Mouse (Mus musculus) embryonic fibroblast, embryonic 13.5 days (primary cell): ENCODE results near the gene Gm26602. TPM values are rescaled to one million over a fixed set of nuclear protein-coding genes. Genes with fewer than 3 reads are reported as not detected.

Source experiments
- H3K27ac ChIP-seq: 2 replicates; pipeline ENCODE4 v1.5.1; 2012; ENCODE audit warnings: low read length, control low read depth, inconsistent platforms; ENCODE audit not compliant: insufficient read depth
- H3K4me1 ChIP-seq: 2 replicates; pipeline ENCODE4 v1.6.1; 2011; ENCODE audit warnings: low read length; ENCODE audit not compliant: control insufficient read depth, insufficient read depth
- H3K4me3 ChIP-seq: 2 replicates; pipeline ENCODE4 v1.5.1; 2011; ENCODE audit warnings: mild to moderate bottlenecking, control low read depth, low read length; ENCODE audit not compliant: insufficient read depth
- CTCF ChIP-seq: IDR thresholded peaks from 2 replicates; pipeline ENCODE4 v1.5.1; 2011; ENCODE audit warnings: mild to moderate bottlenecking, control low read depth, low read length, moderate library complexity, borderline replicate concordance; ENCODE audit not compliant: insufficient read depth
- POLR2A ChIP-seq: IDR thresholded peaks from 2 replicates; pipeline ENCODE4 v1.6.1; 2011; ENCODE audit warnings: low read depth, mild to moderate bottlenecking, control low read depth, low read length, moderate library complexity
- polyA plus RNA-seq: library from polyadenylated mRNA; stranded (reverse); fragments of >200 nt; gene quantifications from 2 replicates; pipeline ENCODE4 v1.2.4, GENCODE M21; 2011; ENCODE audit warnings: low read depth; ENCODE audit not compliant: missing spikeins, insufficient read length

Gene Gm26602
- polyA plus RNA-seq, 1 experiment, result not detected

DNA sequence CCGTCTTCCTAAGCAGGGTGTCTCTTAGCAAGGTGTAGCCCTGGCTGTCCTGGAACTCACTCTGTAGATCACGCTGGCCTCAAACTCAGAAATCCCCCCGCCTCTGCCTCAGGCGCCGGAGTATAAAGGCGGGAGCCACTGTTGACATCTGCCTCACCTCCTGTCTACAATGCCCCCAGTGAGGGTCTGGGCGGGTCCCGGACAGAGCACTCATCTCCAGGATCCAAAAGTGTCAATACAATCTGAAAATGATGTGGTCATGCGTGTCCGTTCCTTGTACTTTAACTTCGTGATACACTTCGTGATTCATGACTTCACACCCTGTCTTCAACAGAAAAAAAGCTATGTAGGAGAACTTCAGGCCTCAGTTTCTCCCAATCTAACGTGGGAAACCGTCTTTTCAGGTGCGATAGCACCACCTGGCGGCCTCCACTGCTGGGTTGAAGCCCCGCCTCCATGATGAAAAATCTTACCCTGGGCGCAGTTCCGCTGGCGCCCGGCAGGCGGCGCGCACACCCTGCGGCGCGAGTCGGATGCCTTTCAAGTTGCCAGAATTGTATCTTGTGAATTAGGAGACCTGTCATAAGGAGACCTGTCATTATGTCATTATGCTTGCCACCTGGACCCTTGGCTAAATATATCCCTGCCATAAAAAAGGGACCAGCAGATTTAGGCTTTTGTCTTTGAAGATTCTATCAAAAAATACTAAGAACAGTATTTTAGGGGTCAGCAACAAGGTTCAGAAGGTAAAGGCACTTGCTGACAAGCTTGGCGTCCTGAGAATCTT, 14.5 kb downstream of the Gm26602 start:
- Histone ChIP-seq H3K4me1 (no peaks in the 10 kb centered on the region), H3K27ac (no peak overlapping the region), H3K4me3 (no peak overlapping the region)

GRCm38 (mm10) chr10:79925785-79926490, 15.3 kb downstream of the Gm26602 start:
- no peak overlapping the region for H3K27ac ChIP-seq

More for the DNA sequence above, 14.5 kb downstream of the Gm26602 start:
- TF ChIP-seq POLR2A (no peak), CTCF (peak; percentile 94)

DNA sequence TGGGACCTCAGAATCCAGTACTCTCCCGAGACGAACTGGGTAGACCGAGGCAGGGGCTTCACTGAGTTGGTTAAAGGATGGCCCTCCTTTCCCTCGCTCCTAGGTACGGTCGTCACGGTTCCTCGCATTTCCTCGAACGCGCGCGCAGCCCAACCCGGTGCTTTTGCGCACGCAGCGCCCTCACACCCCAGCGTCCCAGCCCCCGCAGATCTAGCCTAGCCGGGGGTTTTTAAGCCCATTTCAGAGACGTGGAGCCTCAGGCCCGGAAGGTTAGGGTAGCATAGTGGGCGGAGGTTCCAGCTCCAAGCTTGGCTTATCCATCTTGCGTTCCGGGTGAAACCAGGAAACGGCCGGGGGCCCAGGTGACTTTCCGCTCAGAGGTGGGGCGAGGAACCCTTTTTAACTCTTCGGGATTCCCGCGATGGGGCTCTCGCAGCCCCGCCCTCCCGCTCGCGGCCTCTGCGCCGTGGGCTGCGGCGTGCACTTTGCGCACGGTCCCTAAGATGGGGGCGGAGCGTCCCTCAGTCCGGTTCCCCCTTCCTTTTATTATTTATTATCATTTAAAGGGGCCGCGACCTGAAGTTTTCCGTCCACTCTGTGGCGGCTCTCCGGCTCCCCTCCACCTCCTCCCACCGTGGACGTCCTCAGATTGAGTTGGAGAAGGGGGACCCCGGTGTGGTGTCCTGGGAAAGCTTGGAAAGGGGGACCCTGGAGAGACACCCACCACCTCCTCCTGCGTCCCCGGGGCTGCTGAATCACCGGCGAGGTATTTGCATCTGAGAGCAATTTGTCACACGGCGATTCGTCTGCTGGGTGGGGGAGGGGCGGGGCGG, 16.1 kb downstream of the Gm26602 start, which contains the start of gene Arid3a:
Gene Arid3a (plus strand): TSS at position 553 of the 833 bp plus-strand sequence.
- TF ChIP-seq CTCF, result no peak
- 0 out of 2 replicates have a peak, but pooled peaks have one; percentile 4 for TF ChIP-seq POLR2A
- H3K4me1 ChIP-seq, result no peaks in the 10 kb centered on the region
- H3K4me3 ChIP-seq, result peak within 1 kb of the TSS; percentile 87
- H3K27ac ChIP-seq, result peak within 1 kb of the TSS; percentile 74

More at GRCm38 (mm10) chr10:79925785-79926490, 15.3 kb downstream of the Gm26602 start:
- Histone ChIP-seq H3K4me1 (no peaks in the 10 kb centered on the region), H3K4me3 (peak overlapping the region; percentile 87)
- TF ChIP-seq CTCF, result no peak
- no peak for TF ChIP-seq POLR2A

- Histone ChIP-seq H3K4me1 (peaks cover 4% of the 10 kb centered on the region), H3K27ac (peak overlapping the region; percentile 74), H3K4me3 (peak overlapping the region; percentile 87)
- TF ChIP-seq CTCF (no peak), POLR2A (peak; percentile 6)
These were observed 16.8 kb downstream of the Gm26602 start for GRCm38 (mm10) chr10:79927324-79928029.

DNA sequence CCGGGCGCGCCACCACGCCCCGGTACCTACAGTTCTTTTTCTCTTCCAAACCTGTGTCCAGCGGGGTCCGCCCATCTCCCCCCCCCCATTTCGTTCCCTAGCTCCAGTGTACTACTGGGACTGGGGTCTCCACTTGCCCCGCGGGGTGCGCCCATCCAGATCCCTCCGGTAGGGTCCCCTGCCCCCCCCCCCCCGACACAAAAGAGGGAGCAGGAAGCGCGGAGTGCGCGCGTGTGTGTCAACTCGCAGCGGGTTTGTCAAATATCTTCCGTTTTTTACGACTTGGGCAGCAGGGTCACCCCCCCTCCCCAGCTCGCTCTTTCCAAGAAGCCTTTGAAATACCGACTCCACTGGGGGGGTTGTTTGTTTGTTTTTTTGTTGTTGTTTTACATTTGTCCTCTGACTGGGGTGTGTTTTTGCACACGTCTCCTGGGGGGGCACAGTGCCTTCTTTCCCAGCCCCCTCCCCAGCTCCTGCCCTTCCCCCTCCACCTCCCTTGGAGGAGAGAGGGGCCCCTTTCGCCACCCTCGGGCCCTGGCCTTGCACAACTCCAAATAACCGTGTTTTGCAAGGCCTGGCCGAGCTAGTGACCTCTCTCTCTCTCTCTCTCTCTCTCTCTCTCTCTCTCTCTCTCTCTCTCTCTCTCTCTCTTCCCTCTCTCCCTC, 17.5 kb downstream of the Gm26602 start:
- Histone ChIP-seq H3K4me3 (peak overlapping the region; percentile 87), H3K4me1 (peaks cover 8% of the 10 kb centered on the region), H3K27ac (peak overlapping the region; percentile 74)
- no peak for TF ChIP-seq POLR2A
- no peak for TF ChIP-seq CTCF

GRCm38 (mm10) chr10:79928907-79929701, 18.4 kb downstream of the Gm26602 start:
- TF ChIP-seq CTCF (no peak), POLR2A (no peak)
- Histone ChIP-seq H3K4me3 (peak overlapping the region; percentile 87), H3K4me1 (peaks cover 12% of the 10 kb centered on the region), H3K27ac (no peak overlapping the region)

DNA sequence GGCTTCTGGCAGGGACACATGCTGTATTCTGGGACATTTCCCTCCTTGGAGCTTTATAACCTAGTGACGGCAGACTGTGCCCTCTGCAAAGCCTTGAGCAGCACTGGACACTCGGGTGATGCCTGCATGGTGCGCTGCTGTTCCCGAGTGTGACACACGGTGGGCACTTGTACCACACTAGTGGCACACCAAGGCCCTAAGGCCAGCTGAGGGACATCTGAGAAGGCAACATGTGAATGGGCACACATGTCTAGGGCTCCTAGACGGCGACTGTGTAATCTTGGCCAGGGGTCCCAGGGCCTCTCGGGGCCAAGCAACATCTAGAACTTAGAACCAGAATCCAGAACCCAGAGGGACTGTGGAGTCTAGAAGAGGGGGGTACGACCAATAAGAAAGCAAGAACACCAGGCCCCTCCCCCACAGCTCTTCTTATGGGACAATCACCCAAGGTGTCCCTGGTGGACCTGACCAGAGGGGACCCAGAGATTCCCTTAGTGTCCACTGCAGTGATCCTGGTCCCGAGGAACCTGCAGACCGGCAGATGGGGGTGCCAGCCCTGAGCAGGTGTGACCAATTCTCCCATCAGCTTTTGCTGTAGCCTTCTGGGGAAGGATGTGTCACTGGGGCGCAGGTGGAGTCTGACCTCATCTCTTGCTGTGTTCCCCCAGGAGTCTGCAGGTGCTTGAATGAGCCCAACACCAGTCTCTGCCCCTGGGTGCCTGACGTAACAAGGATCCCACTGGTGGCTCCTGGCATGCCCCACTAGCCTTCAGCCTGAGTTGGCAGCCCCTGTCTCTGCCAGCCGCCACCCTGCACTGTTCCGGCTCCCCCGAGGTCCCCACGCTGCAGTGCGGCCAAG, 19.5 kb downstream of the Gm26602 start:
- Histone ChIP-seq H3K4me3 (no peak overlapping the region), H3K27ac (no peak overlapping the region), H3K4me1 (peaks cover 14% of the 10 kb centered on the region)
- TF ChIP-seq CTCF (no peak), POLR2A (no peak)

GRCm38 (mm10) chr10:79930826-79931186, 20.1 kb downstream of the Gm26602 start:
- Histone ChIP-seq H3K4me3 (no peak overlapping the region), H3K27ac (no peak overlapping the region), H3K4me1 (peaks cover 14% of the 10 kb centered on the region)
- TF ChIP-seq POLR2A (no peak), CTCF (no peak)
